Mouse (Mus musculus): Measurements from ENCODE around the gene Me3.

The Me3 gene

DNA sequence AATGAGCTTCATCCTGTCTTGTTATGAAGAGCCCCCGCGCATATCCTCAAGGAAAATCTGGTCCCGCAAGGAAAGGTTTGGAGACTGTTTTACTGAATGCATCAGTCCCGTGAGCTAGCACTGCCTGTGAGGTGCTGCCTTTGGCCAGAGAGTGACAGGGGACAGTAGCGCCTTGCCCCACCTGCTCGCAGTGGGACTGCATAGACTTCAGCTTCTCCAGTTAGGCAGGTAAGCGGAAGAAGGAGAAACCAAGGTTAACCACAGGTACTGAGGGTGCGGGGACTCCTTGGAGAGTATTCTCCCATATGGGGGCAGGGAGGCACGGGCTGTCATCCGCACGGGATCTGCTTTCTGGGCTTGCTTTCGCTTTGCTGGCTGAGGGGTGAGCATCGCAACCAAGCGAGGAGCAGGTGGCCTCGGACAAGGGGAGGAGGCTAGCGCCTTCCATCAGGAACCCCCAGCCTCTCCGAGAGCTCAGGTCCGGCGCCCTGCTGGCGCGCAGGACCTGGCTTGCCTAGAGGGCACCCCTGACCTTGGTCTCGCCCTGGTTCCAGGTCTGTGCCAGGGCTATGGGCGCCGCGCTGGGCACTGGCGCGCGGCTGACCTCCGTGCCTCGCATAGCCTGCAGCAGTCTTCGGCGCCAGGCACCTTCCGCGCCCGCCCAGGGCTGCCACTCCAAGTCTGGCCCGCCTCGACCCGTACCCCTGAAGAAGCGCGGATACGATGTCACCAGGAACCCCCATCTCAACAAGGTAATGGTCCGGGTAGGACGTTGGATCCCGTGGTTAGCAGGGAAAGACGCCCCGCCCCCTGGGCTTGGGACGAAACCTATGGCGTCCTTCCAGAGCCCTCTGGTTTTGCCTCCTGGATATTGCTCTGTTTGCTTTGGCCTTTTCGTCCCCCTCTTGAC lies at the start of gene Me3:
Gene Me3 (plus strand): TSS at position 51 of the 910 bp plus-strand sequence.
- peak; percentile 3 for DNase-seq (ENCODE audit: low read depth, low spot score)

DNA sequence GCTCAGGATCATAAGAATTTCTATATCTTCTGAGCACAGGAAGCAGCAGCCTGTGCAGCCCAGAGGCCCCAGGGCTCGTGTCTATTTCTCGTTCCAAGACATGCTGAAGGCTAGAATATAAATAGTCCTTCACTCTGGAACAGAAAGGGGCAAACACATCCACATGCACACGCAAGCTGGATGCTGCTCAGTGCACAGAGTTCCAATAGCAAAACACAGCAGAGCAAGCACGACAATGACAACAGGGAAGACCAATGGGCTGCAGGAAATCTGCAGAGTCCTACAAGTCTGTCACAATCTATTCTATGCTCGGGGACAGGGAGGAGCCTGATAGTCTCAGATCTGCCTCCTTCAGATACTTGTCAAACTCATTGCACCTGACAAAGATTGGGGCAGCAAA lies 42.2 kb upstream of the Me3 start:
- DNase-seq (ENCODE audit: low read depth, low spot score): no peak

DNA sequence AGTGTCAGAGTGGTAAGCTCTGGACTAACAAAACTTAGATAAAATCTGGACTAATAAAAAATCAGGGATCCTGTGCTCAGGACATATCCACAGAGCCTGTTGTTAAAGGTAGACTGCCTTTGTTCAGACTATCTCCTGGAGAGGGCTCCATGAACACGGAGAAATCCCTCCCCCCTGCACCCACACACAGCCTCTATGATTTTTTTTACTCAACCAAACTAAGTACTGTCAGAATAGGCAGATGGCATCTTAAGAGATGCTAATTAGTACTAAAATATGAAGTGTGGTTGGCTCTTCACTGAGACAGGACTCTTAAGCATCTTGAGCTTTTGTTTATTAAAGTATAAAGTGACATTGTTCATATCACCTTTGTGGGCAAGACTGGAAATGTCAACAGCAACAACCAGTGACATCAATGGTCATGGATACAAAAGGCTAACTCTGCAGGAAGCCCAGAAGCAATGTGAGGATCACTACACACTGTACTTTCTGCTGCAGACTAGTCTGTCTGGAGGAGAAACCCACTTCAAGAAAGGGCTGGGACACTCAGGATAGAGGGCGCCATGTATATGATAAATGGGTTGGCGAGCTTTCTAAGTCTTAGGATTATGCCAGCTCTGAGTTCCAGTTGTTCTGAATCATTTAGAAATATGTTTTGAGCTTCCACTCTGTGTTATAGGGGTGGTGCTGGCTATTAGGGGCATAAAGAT lies 41.5 kb upstream of the Me3 start:
- no peak for DNase-seq (ENCODE audit: low read depth, low spot score)

DNA sequence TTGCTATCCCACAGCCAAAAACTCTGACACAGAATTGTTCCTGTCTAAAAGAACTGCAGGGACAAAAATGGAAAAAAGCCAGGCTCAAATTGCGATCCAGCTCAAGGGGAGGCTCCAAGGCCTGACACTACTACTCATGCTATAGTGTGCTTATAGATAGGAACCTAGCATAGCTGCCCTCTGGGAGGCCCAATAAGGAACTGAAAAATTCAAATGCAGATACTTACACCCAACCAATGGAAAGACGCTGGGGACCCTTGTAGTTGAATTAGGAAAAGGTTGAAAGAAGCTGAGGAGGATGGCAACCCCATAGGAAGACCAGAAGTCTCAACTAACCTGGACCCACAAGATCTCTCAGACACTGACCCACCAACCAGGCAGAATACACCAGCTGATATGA lies 36.4 kb upstream of the Me3 start:
- DNase-seq (ENCODE audit: low read depth, low spot score): no peak

DNA sequence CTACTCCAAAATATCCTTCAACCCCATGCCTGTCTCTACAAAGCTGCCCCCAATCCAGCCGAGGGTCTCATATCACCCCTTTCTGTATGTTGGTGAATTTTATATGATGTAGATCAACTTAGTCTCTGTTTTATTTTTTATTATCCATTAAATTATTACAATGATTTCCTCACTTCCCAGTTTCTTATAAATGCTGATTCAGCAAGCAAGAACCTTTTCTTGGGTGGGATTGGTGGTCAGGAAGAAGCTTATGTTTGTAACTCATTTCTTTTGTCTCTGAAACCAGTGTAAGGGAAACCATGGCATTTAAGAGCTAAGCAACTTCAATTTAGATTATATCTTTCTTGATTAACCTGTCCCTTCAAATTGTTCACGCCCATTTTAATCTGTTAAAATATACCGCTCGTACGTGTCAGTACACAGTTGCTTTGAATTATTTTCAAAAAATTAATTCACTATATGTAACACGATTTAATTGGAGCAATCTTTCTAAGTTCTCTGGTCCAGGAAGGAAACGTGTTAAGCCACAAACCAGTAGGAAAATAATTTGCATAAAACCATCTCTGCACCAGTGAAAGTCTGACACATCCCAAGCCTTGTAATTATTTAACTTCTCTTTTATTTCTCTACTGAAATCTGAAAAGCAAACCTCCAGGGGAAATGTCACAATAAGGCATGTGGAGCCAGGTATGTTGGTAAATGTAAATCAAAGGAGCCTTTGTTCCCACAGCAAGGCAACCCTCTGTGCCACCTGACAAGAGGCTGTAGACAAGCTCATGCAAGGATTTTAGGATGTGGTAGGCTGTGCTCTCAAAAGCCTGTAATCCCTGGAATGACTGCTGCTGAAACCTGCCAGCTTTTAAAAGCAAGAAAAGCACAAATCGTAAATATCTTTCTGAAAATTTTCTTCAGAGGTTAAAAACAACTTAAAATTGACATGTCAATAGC lies 26.3 kb upstream of the Me3 start:
- DNase-seq (ENCODE audit: low read depth, low spot score): no peak

DNA sequence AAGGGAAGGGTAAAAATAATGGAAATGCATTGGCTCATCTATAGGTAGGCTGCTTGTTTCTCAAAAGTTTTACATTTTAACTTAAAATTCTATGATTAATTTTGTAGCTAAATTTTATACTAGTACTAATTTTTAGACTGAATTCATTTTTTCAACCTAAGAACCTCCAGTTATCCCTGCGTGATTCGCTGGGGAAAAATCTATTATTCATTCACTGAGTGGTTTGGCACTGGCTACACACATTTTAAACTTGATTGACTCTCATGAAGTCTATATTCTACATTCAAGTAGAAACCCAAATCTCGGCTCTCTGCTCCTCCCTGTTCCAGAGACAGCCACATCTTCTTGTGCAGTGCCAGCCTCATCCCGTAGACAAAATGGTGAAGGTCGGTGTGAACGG lies 24.9 kb upstream of the Me3 start:
- no peak for DNase-seq (ENCODE audit: low read depth, low spot score)

DNA sequence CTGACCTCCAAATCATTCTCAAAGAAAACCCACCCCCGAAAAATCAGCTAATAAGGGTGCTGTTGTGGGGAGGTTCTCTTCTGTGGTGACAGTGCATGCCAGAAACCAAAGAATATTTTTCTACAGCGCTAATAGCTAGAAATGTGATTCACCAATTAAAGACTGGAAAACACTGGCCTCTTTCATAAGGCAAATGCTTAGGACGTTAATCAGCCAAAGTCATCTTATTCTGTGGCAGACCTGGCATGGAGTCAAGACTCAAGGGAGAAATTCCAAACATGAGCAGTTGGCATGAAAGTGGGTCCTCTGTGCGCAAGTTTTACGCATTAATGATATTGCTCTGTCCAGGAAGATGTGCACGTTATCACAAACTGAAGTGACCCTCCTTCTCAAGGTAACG lies 21.0 kb upstream of the Me3 start:
- DNase-seq (ENCODE audit: low read depth, low spot score): no peak

DNA sequence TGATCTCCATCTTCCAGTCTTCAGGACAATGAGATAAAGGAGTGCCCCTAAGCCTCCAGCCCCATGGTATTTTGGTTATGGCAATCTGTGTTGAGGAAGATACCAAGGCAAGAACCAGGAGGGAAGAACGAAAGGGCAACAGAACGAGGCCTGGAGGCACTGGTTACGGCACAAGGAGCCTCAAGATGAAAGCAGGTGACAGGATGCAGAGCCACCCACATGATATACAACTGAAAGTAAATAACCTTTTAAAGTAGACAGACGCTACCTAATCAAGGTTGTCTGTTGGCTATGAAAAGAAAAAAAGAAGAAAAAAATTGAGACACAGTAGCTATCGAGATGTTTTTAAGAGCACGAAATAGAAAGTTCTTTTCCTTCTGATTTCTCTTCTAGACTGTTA lies 16.0 kb upstream of the Me3 start:
- DNase-seq (ENCODE audit: low read depth, low spot score): no peak

DNA sequence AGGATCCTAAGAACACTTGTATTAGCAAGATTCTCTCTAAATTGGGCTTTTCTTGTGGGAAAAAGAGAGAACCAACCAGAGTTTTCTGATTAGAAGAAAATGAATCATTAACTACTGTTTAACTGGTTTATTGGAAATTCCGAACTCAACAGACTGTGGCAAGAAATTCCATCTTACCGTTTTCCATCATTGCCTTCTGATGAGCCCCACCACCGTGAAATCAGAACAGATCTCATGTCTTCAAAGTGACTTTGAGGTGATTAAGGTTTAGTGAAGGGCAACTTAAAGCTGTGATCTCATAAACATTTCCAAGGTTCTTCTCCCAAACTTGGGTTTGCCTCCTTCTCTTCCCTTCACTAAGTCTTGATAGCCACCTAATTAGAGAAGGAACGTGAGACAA lies 8.9 kb upstream of the Me3 start:
- no peak for DNase-seq (ENCODE audit: low read depth, low spot score)

DNA sequence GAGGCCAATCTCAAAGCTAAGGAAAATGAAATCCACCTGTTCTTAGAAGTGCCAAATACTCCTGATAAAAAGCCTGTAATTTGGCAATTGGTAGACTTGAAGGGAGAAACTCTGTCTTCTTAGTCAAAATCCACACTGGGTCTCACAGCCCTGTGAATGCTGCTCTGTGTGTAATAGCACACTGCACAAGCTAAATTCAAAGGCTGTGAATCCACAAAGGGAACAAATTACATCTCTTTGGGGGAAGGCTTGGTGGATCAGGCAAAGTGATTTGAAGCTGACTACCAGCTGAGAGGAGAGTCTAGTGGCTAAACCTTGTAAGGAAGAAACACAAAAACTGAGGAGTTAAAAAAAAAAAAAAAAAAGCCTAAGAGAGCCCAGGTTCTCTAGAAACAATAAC lies 4.8 kb upstream of the Me3 start:
- no peak for DNase-seq (ENCODE audit: low read depth, low spot score)

DNA sequence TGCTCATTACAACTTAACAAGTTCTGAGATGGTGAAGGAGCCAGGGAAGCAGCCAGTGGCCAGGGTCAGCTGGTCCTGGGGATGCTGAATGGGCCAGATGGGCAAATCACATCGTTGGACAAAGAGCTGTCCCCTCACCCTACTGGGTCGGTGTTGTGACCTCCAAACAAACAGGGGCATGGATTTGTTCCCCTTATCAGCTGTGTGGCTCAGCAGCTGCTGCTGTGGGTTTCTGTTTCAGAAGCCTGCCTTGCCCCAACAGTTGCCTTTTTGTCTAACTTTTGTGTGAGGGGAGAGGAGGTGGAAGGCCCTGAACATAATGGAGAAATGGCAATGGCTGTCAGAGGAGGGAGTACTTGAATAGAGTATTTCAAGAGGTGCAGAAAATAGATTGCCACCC lies 4.2 kb upstream of the Me3 start:
- no peak for DNase-seq (ENCODE audit: low read depth, low spot score)

DNA sequence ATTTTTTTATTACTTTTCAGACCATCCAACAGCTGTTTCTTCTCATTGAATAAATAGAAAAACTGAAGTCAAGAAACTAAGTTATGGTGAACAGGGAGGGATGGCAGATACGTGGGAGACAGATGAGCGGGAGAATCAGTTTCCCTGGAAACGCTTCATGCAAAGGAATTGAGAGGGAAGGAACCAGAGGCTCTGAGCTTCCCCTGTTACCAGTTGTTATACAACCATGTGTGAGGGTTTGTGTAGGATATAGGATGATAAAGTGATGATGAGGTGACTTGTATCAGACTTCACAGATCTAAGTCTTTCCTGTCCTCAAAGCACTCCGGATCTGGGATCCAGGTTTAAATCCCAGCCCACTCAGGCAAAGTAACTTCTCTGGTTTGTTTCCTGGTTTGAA lies 3.2 kb upstream of the Me3 start:
- DNase-seq (ENCODE audit: low read depth, low spot score): no peak

DNA sequence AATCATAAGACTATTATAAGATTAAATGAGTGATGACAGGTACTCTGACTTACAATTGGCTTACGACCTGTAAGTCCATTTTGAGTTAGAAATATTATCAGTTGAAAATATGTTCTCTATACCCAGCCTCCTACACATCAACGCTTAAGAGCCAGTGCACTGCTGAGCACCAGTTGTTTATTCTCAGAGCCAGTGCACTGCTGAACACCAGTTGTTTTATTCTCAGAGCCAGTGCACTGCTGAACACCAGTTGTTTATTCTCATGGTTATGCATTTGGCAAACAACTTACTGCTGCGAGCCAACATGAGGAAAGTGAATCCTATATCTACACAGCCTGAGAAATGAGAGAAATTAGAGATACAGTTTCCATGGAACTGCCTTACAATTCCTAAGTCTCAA lies 2.3 kb upstream of the Me3 start:
- DNase-seq (ENCODE audit: low read depth, low spot score): no peak

DNA sequence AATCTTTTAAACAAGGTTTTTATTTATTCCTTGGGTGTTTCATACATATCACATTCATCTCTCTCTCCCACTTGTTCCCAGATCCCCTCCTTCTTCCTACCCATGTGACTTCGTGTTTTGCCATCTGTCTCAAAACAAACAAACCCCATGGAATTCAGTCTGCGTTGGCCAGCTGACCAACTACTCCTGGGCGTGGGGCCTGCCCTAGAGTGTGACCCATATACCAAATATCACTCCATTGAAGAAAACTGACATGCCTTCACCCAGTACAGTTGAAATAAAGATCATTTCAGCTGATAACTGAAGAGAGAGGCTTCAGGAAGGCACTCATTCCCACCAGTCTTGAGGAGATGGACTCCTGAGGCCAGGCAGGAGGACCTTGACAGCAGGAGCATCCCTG lies 1.4 kb upstream of the Me3 start:
- DNase-seq (ENCODE audit: low read depth, low spot score): no peak

DNA sequence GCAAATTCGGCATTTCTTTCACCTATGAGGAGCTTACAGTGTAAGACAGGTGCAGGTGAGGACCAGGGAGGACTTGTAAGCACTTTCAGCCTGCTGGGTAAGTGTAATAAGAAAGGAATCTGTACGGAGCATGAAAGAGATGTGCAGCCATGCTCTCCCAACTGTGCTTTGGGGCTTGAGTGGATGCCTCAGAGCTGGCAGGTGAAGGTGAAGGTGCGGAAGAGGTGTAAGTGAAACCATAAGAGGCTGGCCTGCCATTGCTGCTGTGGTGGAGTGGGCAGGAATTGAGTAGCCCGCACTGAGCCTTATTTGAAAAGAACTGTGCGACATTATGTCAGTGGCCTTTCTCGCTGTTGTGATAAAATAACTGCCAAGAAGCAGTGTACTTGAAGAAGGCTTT lies 8.3 kb downstream of the Me3 start:
- no peak for DNase-seq (ENCODE audit: low read depth, low spot score)

DNA sequence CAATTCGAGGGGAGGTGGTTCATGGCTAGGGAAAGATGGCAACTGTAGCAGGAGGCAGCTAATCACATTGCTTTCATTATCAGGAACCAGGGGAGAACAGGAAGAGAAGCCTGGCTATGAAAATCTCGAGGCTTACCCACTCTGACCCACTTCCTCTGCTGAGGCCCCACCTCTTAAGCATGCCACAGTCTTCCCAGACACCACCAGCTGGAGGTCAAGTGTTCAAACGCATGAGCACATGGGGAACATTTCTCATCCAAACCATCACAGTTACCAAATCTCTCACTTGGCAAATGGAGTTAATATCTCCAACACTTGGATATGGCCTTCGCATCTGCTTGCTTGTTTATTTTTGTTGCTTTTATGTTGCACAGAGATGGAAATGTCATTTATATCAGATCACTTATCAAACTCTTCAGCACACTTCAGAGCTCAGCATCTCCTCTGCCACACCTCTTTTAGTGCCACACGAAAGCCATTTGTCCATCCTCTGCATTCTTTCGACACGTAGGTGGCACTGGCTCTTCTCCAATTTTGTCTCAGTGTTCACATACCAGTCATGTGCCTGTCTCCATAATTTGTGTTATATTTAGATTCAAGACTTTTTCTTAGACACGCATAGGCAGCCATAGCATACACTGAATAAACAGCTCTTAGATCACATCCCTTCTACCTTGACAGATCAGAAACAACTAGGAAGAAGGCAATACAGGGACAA lies 8.9 kb downstream of the Me3 start:
- DNase-seq (ENCODE audit: low read depth, low spot score): no peak

DNA sequence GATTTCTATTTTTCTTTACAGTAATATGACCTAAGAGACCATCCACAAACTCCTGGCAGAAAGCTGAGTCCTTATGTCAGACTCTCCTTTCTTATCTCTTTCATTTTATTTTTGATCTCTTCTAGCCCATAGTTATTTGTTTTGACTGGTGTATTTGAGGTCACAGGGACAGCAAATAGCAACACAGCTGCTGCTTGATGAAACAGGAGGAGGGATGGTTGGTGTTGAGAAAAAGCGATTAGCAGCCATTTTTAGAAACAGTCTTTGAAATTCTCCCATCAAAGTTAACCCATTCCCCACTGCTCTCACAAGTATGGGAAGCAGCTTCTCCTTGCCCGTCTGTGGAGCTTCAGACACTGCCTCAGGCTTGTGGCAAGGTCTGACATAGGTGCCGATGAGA lies 12.8 kb downstream of the Me3 start:
- DNase-seq (ENCODE audit: low read depth, low spot score): no peak

DNA sequence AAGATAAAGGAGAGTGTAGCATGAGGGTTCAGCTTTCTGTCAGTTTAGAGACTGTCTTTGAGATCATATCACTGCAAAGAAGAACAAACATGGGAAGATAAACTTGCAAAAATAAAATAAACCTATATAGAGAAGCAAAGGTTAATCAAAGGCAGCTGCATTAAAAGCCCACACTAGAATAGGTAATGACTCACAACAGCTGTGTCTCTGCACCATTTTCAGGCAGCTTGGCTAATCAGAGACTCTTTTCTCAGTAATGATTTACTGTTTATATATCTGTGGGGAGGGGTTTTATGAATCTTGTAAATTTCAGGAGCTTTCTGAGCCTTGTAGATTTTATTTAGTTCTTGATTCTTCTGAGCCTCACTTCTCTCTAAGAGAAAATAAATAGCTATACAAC lies 15.7 kb downstream of the Me3 start:
- no peak for DNase-seq (ENCODE audit: low read depth, low spot score)

DNA sequence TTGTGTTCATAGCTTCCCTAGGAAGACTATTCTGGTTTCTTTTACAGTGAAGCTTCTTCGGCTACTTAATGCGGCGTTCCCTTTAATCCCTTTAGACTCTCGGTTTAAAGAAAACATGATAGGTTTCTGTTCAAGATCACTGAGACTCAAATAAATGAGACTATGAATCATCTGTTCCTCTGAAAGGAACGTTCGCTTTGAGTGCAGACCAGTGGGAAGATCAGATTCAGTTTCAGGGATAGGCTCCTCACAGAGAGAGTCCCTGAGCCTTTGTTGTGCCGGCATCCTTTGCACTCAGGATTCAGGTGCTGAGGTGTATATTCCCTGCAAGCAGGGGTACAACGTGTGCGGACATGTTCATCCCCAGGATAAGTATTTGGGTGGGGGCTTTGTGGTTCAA lies 25.0 kb downstream of the Me3 start:
- no peak for DNase-seq (ENCODE audit: low read depth, low spot score)

DNA sequence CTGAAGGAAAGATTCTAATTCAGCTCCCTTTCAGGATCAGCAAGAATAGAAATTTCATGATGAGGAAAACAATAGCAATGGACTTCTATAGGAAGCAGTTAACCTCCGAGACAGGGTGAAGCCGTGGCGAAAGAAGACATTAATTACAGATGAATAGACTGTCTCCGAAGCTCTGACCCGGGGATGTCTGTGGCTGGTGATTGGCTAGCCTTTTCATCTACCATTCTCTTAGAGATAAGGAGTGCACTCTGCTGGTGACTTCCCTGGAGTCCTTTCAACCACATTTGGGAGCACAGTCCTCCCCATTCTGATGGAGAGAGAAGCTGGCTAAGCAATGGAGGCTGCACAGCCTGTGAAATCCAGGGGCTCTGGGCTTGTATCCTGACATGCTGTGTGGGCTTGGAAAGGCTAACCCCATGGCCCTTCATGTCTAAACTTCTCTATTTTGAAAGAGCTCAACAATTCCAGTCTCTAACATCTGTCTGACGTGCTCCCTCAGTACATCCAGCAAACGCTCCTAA lies 25.6 kb downstream of the Me3 start:
- DNase-seq (ENCODE audit: low read depth, low spot score): no peak

DNA sequence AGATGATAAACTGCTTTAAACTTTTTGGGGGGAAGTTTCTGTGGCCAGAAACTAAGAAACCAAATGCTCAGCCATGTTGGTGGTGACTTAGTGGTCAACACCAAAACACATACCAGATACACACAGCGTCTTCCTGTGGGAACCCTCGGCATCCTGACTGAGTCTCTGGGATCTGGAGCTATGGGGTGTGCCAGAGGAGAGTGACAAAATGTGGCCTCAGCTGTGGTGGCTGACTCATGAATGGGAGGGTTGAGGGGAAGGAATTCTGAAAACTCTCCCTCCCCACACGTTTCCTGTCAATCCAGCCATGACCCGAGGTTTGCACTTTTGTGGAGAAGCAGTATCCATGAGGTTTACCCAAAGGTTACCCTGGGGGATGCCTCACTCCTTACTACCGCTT lies 32.0 kb downstream of the Me3 start:
- DNase-seq (ENCODE audit: low read depth, low spot score): no peak

Data from ES-CJ7 (cell line).